Mouse (Mus musculus): ENCODE results near the gene Tnfrsf19. TPM values are rescaled to one million over a fixed set of nuclear protein-coding genes. Genes with fewer than 3 reads are reported as not detected.

Tnfrsf19 gene
- polyA plus RNA-seq, 1 experiment from 2014 or later: 5.1 TPM

- no peak overlapping the region for H3K9ac ChIP-seq (ENCODE audit: low read depth, low read length)
- H3K27ac ChIP-seq (ENCODE audit: low read length): no peak overlapping the region
- WGBS (ENCODE audit: insufficient replicate concordance): 26% methylated on average over 4 of the region's 4 CpGs
- no peaks in the 10 kb centered on the region; the same call in 1 of the 2 replicates for H3K4me1 ChIP-seq (ENCODE audit: control insufficient read depth, low read depth, low read length)
- H3K9me3 ChIP-seq (replicated peaks; ENCODE audit: control insufficient read depth, low read length): no peaks in the 10 kb centered on the region
- H3K4me2 ChIP-seq (ENCODE audit: low read depth, low read length): no peak overlapping the region
- H3K36me3 ChIP-seq (ENCODE audit: control insufficient read depth, insufficient read depth): no peaks in the 10 kb centered on the region
- H3K4me3 ChIP-seq (ENCODE audit: low read depth, low read length): no peak overlapping the region
- no peaks in the 10 kb centered on the region for H3K27me3 ChIP-seq (ENCODE audit: control insufficient read depth, insufficient read depth, low read depth, low read length)
- ATAC-seq (ENCODE audit: low read depth): no peak
These were observed 61.2 kb downstream of the Tnfrsf19 start for GRCm38 (mm10) chr14:60985077-60985476.

GRCm38 (mm10) chr14:60984266-60984665 is 62.0 kb downstream of the Tnfrsf19 start:
- H3K4me2 ChIP-seq (ENCODE audit: low read depth, low read length): no peak overlapping the region
- H3K4me1 ChIP-seq (ENCODE audit: control insufficient read depth, low read depth, low read length): no peaks in the 10 kb centered on the region; the same call in 1 of the 2 replicates
- no peaks in the 10 kb centered on the region for H3K9me3 ChIP-seq (replicated peaks; ENCODE audit: control insufficient read depth, low read length)
- peak; percentile 41; the same call in 1 of the 2 replicates for ATAC-seq (ENCODE audit: low read depth)
- WGBS (ENCODE audit: insufficient replicate concordance): 45% methylated on average over 6 of the region's 6 CpGs
- no peak overlapping the region for H3K4me3 ChIP-seq (ENCODE audit: low read depth, low read length)
- H3K27ac ChIP-seq (ENCODE audit: low read length): no peak overlapping the region
- H3K27me3 ChIP-seq (ENCODE audit: control insufficient read depth, insufficient read depth, low read depth, low read length): no peaks in the 10 kb centered on the region
- H3K9ac ChIP-seq (ENCODE audit: low read depth, low read length): no peak overlapping the region
- H3K36me3 ChIP-seq (ENCODE audit: control insufficient read depth, insufficient read depth): no peaks in the 10 kb centered on the region

GRCm38 (mm10) chr14:60982126-60982525 is 64.2 kb downstream of the Tnfrsf19 start:
- Histone ChIP-seq H3K27me3 (ENCODE audit: control insufficient read depth, insufficient read depth, low read depth, low read length) (no peaks in the 10 kb centered on the region), H3K27ac (ENCODE audit: low read length) (no peak overlapping the region), H3K4me3 (ENCODE audit: low read depth, low read length) (no peak overlapping the region), H3K9ac (ENCODE audit: low read depth, low read length) (no peak overlapping the region), H3K36me3 (ENCODE audit: control insufficient read depth, insufficient read depth) (no peaks in the 10 kb centered on the region), H3K4me1 (ENCODE audit: control insufficient read depth, low read depth, low read length) (no peaks in the 10 kb centered on the region; the same call in 1 of the 2 replicates), H3K9me3 (replicated peaks; ENCODE audit: control insufficient read depth, low read length) (no peaks in the 10 kb centered on the region), H3K4me2 (ENCODE audit: low read depth, low read length) (no peak overlapping the region)
- no peak for ATAC-seq (ENCODE audit: low read depth)

- H3K27me3 ChIP-seq (ENCODE audit: control insufficient read depth, insufficient read depth, low read depth, low read length): no peaks in the 10 kb centered on the region
- no peak overlapping the region for H3K4me3 ChIP-seq (ENCODE audit: low read depth, low read length)
- H3K4me2 ChIP-seq (ENCODE audit: low read depth, low read length): no peak overlapping the region
- ATAC-seq (ENCODE audit: low read depth): no peak; the same call in 1 of the 2 replicates
- H3K36me3 ChIP-seq (ENCODE audit: control insufficient read depth, insufficient read depth): no peaks in the 10 kb centered on the region
- H3K9me3 ChIP-seq (replicated peaks; ENCODE audit: control insufficient read depth, low read length): no peaks in the 10 kb centered on the region
- WGBS (ENCODE audit: insufficient replicate concordance): 70% methylated on average over 5 of the region's 5 CpGs
- H3K4me1 ChIP-seq (ENCODE audit: control insufficient read depth, low read depth, low read length): no peaks in the 10 kb centered on the region; the same call in 1 of the 2 replicates
- H3K27ac ChIP-seq (ENCODE audit: low read length): no peak overlapping the region
- no peak overlapping the region for H3K9ac ChIP-seq (ENCODE audit: low read depth, low read length)
These were observed 65.9 kb downstream of the Tnfrsf19 start for GRCm38 (mm10) chr14:60980244-60980887.

- 55% methylated on average over 6 of the region's 6 CpGs for WGBS (ENCODE audit: insufficient replicate concordance)
- Histone ChIP-seq H3K4me3 (ENCODE audit: low read depth, low read length) (no peak overlapping the region), H3K9ac (ENCODE audit: low read depth, low read length) (no peak overlapping the region), H3K27me3 (ENCODE audit: control insufficient read depth, insufficient read depth, low read depth, low read length) (no peaks in the 10 kb centered on the region), H3K4me1 (ENCODE audit: control insufficient read depth, low read depth, low read length) (no peaks in the 10 kb centered on the region), H3K36me3 (ENCODE audit: control insufficient read depth, insufficient read depth) (no peaks in the 10 kb centered on the region), H3K27ac (ENCODE audit: low read length) (no peak overlapping the region), H3K9me3 (replicated peaks; ENCODE audit: control insufficient read depth, low read length) (no peaks in the 10 kb centered on the region), H3K4me2 (ENCODE audit: low read depth, low read length) (no peak overlapping the region)
- no peak for ATAC-seq (ENCODE audit: low read depth)
These were observed 68.2 kb downstream of the Tnfrsf19 start for GRCm38 (mm10) chr14:60978129-60978528.

- H3K9me3 ChIP-seq (replicated peaks; ENCODE audit: control insufficient read depth, low read length): no peaks in the 10 kb centered on the region
- ATAC-seq (ENCODE audit: low read depth): no peak
These were observed 70.1 kb downstream of the Tnfrsf19 start for GRCm38 (mm10) chr14:60976231-60976630.

GRCm38 (mm10) chr14:60975736-60976135 is 70.6 kb downstream of the Tnfrsf19 start:
- peak; percentile 91 for ATAC-seq (ENCODE audit: low read depth)
- H3K4me3 ChIP-seq (ENCODE audit: low read depth, low read length): no peak overlapping the region

More at GRCm38 (mm10) chr14:60976231-60976630, 70.1 kb downstream of the Tnfrsf19 start:
- Histone ChIP-seq H3K4me2 (ENCODE audit: low read depth, low read length) (no peak overlapping the region), H3K27me3 (ENCODE audit: control insufficient read depth, insufficient read depth, low read depth, low read length) (no peaks in the 10 kb centered on the region), H3K4me1 (ENCODE audit: control insufficient read depth, low read depth, low read length) (no peaks in the 10 kb centered on the region), H3K4me3 (ENCODE audit: low read depth, low read length) (no peak overlapping the region), H3K27ac (ENCODE audit: low read length) (peak overlapping the region; percentile 8; the same call in 1 of the 2 replicates), H3K36me3 (ENCODE audit: control insufficient read depth, insufficient read depth) (no peaks in the 10 kb centered on the region), H3K9ac (ENCODE audit: low read depth, low read length) (no peak overlapping the region)
- WGBS (ENCODE audit: insufficient replicate concordance): 54% methylated on average over 3 of the region's 3 CpGs

GRCm38 (mm10) chr14:60970961-60971360 is 75.3 kb downstream of the Tnfrsf19 start:
- Histone ChIP-seq H3K9ac (ENCODE audit: low read depth, low read length) (no peak overlapping the region), H3K9me3 (replicated peaks; ENCODE audit: control insufficient read depth, low read length) (no peaks in the 10 kb centered on the region), H3K27ac (ENCODE audit: low read length) (no peak overlapping the region), H3K4me3 (ENCODE audit: low read depth, low read length) (no peak overlapping the region), H3K27me3 (ENCODE audit: control insufficient read depth, insufficient read depth, low read depth, low read length) (no peaks in the 10 kb centered on the region), H3K4me1 (ENCODE audit: control insufficient read depth, low read depth, low read length) (no peaks in the 10 kb centered on the region), H3K4me2 (ENCODE audit: low read depth, low read length) (no peak overlapping the region), H3K36me3 (ENCODE audit: control insufficient read depth, insufficient read depth) (no peaks in the 10 kb centered on the region)
- ATAC-seq (ENCODE audit: low read depth): no peak
- WGBS (ENCODE audit: insufficient replicate concordance): 81% methylated on average over 9 of the region's 9 CpGs

More at GRCm38 (mm10) chr14:60975736-60976135, 70.6 kb downstream of the Tnfrsf19 start:
- no peak overlapping the region for H3K4me2 ChIP-seq (ENCODE audit: low read depth, low read length)
- WGBS (ENCODE audit: insufficient replicate concordance): 52% methylated on average over 3 of the region's 3 CpGs
- peak overlapping the region; percentile 34 for H3K27ac ChIP-seq (ENCODE audit: low read length)
- H3K36me3 ChIP-seq (ENCODE audit: control insufficient read depth, insufficient read depth): no peaks in the 10 kb centered on the region
- H3K4me1 ChIP-seq (ENCODE audit: control insufficient read depth, low read depth, low read length): no peaks in the 10 kb centered on the region
- H3K27me3 ChIP-seq (ENCODE audit: control insufficient read depth, insufficient read depth, low read depth, low read length): no peaks in the 10 kb centered on the region
- no peaks in the 10 kb centered on the region for H3K9me3 ChIP-seq (replicated peaks; ENCODE audit: control insufficient read depth, low read length)
- H3K9ac ChIP-seq (ENCODE audit: low read depth, low read length): no peak overlapping the region

GRCm38 (mm10) chr14:60966061-60966460 is 80.2 kb downstream of the Tnfrsf19 start:
- H3K4me3 ChIP-seq (ENCODE audit: low read depth, low read length): no peak overlapping the region
- H3K4me1 ChIP-seq (ENCODE audit: control insufficient read depth, low read depth, low read length): no peaks in the 10 kb centered on the region
- no peaks in the 10 kb centered on the region for H3K9me3 ChIP-seq (replicated peaks; ENCODE audit: control insufficient read depth, low read length)
- no peak overlapping the region for H3K27ac ChIP-seq (ENCODE audit: low read length)
- no peaks in the 10 kb centered on the region for H3K36me3 ChIP-seq (ENCODE audit: control insufficient read depth, insufficient read depth)
- WGBS (ENCODE audit: insufficient replicate concordance): 64% methylated on average over 4 of the region's 4 CpGs
- no peak overlapping the region for H3K9ac ChIP-seq (ENCODE audit: low read depth, low read length)
- ATAC-seq (ENCODE audit: low read depth): no peak
- no peaks in the 10 kb centered on the region for H3K27me3 ChIP-seq (ENCODE audit: control insufficient read depth, insufficient read depth, low read depth, low read length)
- H3K4me2 ChIP-seq (ENCODE audit: low read depth, low read length): no peak overlapping the region
